Comparison of ENCODE assay signal across 11 mouse cellular contexts in the genomic region with DNA sequence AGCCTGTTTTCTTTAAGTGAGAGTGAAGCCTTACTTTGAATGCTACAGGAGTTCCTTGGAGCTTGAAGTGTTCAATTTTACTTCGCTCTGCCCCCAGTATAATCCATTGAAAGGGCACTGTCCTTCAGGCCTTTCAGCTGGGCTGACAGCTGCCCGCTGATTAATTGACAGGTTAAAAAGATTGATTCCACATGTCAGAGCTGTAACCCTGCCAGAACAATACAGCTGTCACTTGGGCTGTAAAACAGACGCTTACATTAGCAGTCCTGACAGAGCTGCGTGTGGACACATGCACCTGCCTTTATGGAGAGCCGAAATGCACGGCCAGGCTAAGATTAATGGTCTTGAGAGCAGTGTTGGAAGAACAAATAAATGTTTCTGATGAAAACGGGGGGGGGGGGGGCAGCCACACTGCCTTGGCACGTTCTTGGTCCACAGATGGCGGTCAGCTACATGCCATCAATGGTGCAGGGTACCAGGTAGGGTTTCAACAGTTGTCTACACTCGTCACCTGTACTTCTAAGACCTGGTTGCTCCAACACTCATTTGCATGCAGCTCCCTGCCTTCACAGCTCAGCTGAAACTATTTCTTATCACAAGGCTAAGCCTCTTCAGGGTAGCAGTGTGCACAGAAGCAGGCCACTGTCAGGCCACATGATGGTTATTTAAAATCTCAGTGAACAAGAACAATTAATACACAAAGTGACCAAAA.
A peak's percentile ranks its signal among the peaks of the same experiment; 100 is the strongest.
DNase-seq lines count a peak whose midpoint lies in the region; ATAC-seq and TF ChIP-seq lines count a peak whose summit lies in the region.
"Had no signal": no experiment of that assay in that cellular context is flagged by ENCODE, and none has a peak within 500 bp of the region (broad histone marks: within the 10 kb centered on the region; RNA-seq: fewer than 3 reads in every experiment).

No protein-coding gene starts in this region.

- no peaks in the 10 kb centered on the region for H3K27me3 ChIP-seq in forebrain, embryonic 10.5 days (ENCODE audit: poor library complexity, severe bottlenecking)
- H3K27me3 ChIP-seq in forebrain, postnatal 0 days (ENCODE audit: insufficient read depth, low read length) = no peaks in the 10 kb centered on the region
- H3K27me3 ChIP-seq in forebrain, embryonic 14.5 days (replicated peaks; ENCODE audit: control insufficient read depth, insufficient read depth, low read length) = no peaks in the 10 kb centered on the region
- H3K27me3 ChIP-seq in neural tube, embryonic 13.5 days = no peaks in the 10 kb centered on the region
- H3K27me3 ChIP-seq: embryonic facial prominence, embryonic 12.5 days had no signal

- peaks cover 19% of the 10 kb centered on the region for H3K4me1 ChIP-seq in forebrain, embryonic 10.5 days
- H3K4me1 ChIP-seq in forebrain, postnatal 0 days (ENCODE audit: insufficient read depth) = no peaks in the 10 kb centered on the region
- peaks cover 10% of the 10 kb centered on the region for H3K4me1 ChIP-seq in forebrain, embryonic 14.5 days (ENCODE audit: control insufficient read depth, insufficient read depth, low read length)
- peaks cover 14% of the 10 kb centered on the region for H3K4me1 ChIP-seq in neural tube, embryonic 13.5 days (replicated peaks)
- H3K4me1 ChIP-seq: embryonic facial prominence, embryonic 12.5 days had no signal

- 0 out of 2 replicates have a peak overlapping the region, but pooled peaks have one; percentile 45 for H3K27ac ChIP-seq in forebrain, embryonic 10.5 days
- H3K27ac ChIP-seq in forebrain, postnatal 0 days (ENCODE audit: low read depth, low read length) = no peak overlapping the region
- H3K27ac ChIP-seq in forebrain, embryonic 14.5 days (ENCODE audit: low read depth, low read length) = peak overlapping the region; percentile 44; the same call in 1 of the 2 replicates
- no peak overlapping the region for H3K27ac ChIP-seq in neural tube, embryonic 13.5 days (replicated peaks)
- H3K27ac ChIP-seq: embryonic facial prominence, embryonic 12.5 days had no signal

- H3K4me2 ChIP-seq in forebrain, postnatal 0 days (ENCODE audit: low read depth) = no peak overlapping the region
- H3K4me2 ChIP-seq in forebrain, embryonic 14.5 days (ENCODE audit: low read length) = no peak overlapping the region
- no peak overlapping the region for H3K4me2 ChIP-seq in neural tube, embryonic 13.5 days
- H3K4me2 ChIP-seq: embryonic facial prominence, embryonic 12.5 days had no signal

- WGBS in forebrain, embryonic 10.5 days = 42% methylated on average over 10 of the region's 10 CpGs
- 20% methylated on average over 10 of the region's 10 CpGs for WGBS in forebrain, postnatal 0 days
- WGBS in forebrain, embryonic 14.5 days = 23% methylated on average over 10 of the region's 10 CpGs
- WGBS in large intestine, adult 2 months = 31% methylated on average over 10 of the region's 10 CpGs
- 10% methylated on average over 10 of the region's 10 CpGs for WGBS in neural tube, embryonic 13.5 days

- no peak overlapping the region for H3K9ac ChIP-seq in forebrain, postnatal 0 days
- no peak overlapping the region for H3K9ac ChIP-seq in forebrain, embryonic 14.5 days (ENCODE audit: low read length)
- no peak overlapping the region for H3K9ac ChIP-seq in neural tube, embryonic 13.5 days
- H3K9ac ChIP-seq: embryonic facial prominence, embryonic 12.5 days had no signal

- TF ChIP-seq CTCF in forebrain, postnatal 0 days (IDR thresholded peaks at IDR 0.05; ENCODE audit: low read depth) = no peak

- DNase-seq in forebrain, embryonic 10.5 days (ENCODE audit: extremely low spot score, low spot score) = peak; percentile 20
- no peak for DNase-seq in forebrain, postnatal 0 days
- peak; percentile 74 for DNase-seq in forebrain, embryonic 14.5 days (ENCODE audit: low spot score)
- DNase-seq in large intestine, adult 2 months (ENCODE audit: low read depth, low spot score) = peak; percentile 10
- no peak for DNase-seq in liver
- no peak for DNase-seq in left cerebral cortex, adult 11 months (ENCODE audit: low spot score)
- DNase-seq in natural killer cell, adult 2 months (ENCODE audit: low spot score in 2 of 2) = no peak
- DNase-seq: kidney, postnatal 10 days; thymus, adult 18-20 months had no signal

- H3K9me3 ChIP-seq in forebrain, embryonic 10.5 days = no peaks in the 10 kb centered on the region
- H3K9me3 ChIP-seq in forebrain, postnatal 0 days (ENCODE audit: low read length) = no peaks in the 10 kb centered on the region
- H3K9me3 ChIP-seq in forebrain, embryonic 14.5 days (replicated peaks; ENCODE audit: control insufficient read depth, low read length) = no peaks in the 10 kb centered on the region
- H3K9me3 ChIP-seq in neural tube, embryonic 13.5 days = no peaks in the 10 kb centered on the region
- H3K9me3 ChIP-seq: embryonic facial prominence, embryonic 12.5 days had no signal

- H3K4me3 ChIP-seq in forebrain, embryonic 10.5 days = no peak overlapping the region
- no peak overlapping the region for H3K4me3 ChIP-seq in forebrain, postnatal 0 days (ENCODE audit: low read depth, low read length)
- H3K4me3 ChIP-seq in forebrain, embryonic 14.5 days (ENCODE audit: low read depth, low read length) = no peak overlapping the region
- no peak overlapping the region for H3K4me3 ChIP-seq in neural tube, embryonic 13.5 days
- H3K4me3 ChIP-seq: embryonic facial prominence, embryonic 12.5 days had no signal

- ATAC-seq in forebrain, postnatal 0 days = no peak
- ATAC-seq in forebrain, embryonic 14.5 days = peak; percentile 89
- ATAC-seq in neural tube, embryonic 13.5 days (ENCODE audit: low read depth) = peak; percentile 79

- no peaks in the 10 kb centered on the region for H3K36me3 ChIP-seq in forebrain, embryonic 10.5 days (replicated peaks)
- H3K36me3 ChIP-seq in forebrain, postnatal 0 days (ENCODE audit: insufficient read depth) = no peaks in the 10 kb centered on the region
- no peaks in the 10 kb centered on the region for H3K36me3 ChIP-seq in forebrain, embryonic 14.5 days (ENCODE audit: control insufficient read depth, insufficient read depth, low read length)
- no peaks in the 10 kb centered on the region for H3K36me3 ChIP-seq in neural tube, embryonic 13.5 days
- H3K36me3 ChIP-seq: embryonic facial prominence, embryonic 12.5 days had no signal

Comparison
In these comparisons a context has a peak if more than half of its experiments do, and no peak if none do; other contexts are left out.
1. DNase-seq: peak in forebrain, embryonic 10.5 days (single experiment), forebrain, embryonic 14.5 days (single experiment) and large intestine, adult 2 months (single experiment); none in forebrain, postnatal 0 days (single experiment), liver (single experiment), left cerebral cortex, adult 11 months (single experiment) and natural killer cell, adult 2 months (0 of 2).
2. H3K27ac ChIP-seq: peak in forebrain, embryonic 10.5 days (single experiment) and forebrain, embryonic 14.5 days (single experiment); none in forebrain, postnatal 0 days (single experiment) and neural tube, embryonic 13.5 days (single experiment).